Mouse (Mus musculus): Measurements from ENCODE around the gene Tmem246.

DNA sequence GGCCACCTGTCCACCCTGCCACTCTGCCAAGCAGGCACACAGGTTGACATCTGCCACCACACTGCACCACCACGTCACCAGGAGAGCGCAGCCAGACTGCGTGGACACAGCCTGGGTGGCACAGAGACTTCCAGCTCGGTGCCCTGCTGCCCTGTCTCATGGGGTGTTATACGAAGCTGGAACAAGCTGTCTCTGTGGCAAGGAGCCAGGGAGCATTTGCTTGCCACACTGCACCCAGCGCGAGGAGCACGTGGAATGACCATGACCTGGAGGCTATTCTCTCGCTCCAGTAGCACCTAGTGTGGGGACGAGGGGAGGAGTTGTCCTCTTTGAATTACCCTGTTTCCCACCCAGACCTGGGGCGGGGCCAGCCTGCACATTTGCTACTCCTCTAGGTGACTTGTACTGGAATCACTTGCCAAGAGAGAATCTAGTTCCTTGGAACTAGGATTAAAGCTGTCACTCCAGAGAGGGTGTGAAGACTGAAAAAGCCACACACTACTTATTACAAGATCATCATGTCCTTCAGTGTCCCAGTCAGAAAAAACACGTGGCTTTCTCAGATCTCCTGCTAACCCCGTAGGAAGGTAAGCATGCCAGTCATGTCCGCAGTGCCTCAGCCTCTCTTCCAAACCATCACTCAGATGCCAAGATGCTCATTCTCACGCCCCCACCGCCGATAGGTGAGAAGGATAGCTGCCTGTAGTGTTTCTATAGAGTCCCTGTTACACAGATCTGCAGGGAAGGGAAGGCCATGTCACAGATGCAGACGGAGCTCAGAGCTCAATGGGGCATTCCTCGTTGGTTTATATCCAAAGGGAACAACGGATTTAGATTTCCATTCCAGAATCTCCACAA lies 37.5 kb downstream of the Tmem246 start:
- no peak for TF ChIP-seq CTCF (IDR thresholded peaks at IDR 0.05; ENCODE audit: low read depth)
- no peak for TF ChIP-seq EP300 (IDR thresholded peaks at IDR 0.05; ENCODE audit: low read depth)
